Mouse (Mus musculus) liver, adult 2 months (tissue): Measurements from ENCODE around the gene Sdc1.

Experiments
- CTCF ChIP-seq: fragments of 200-500 bp; IDR thresholded peaks from 2 replicates; pipeline ENCODE4 v1.5.1; 2011; ENCODE audit warnings: low read depth, low read length, control low read depth
- POLR2A ChIP-seq: fragments of 200-500 bp; IDR thresholded peaks from 2 replicates; pipeline ENCODE4 v1.6.1; 2011; ENCODE audit warnings: low read length, control low read depth; ENCODE audit not compliant: insufficient read depth; ENCODE audit errors: extremely low read depth

- TF ChIP-seq CTCF (no peak), POLR2A (no peak)
Measured at GRCm38 (mm10) chr12:8829661-8830040, 58.5 kb downstream of the Sdc1 start.
